Mouse (Mus musculus) MEL-GATA-1-ER (cell line): ENCODE results near the gene Spaca4.
A peak's percentile ranks its signal among the peaks of the same experiment; 100 is the strongest.

Experiments used
- DNase-seq: peaks from one replicate; pipeline ENCODE4 v3.0.0-alpha.2; 2012; ENCODE audit warnings: low read depth; ENCODE audit errors: extremely low read depth

Spaca4 gene

GRCm38 (mm10) chr7:45713396-45713795 is 12.2 kb downstream of the Spaca4 start:
- DNase-seq: no peak

- no peak for DNase-seq
These were observed 13.4 kb downstream of the Spaca4 start for GRCm38 (mm10) chr7:45712022-45712757.

- no peak for DNase-seq
These were observed 14.1 kb downstream of the Spaca4 start for GRCm38 (mm10) chr7:45711316-45712021.

GRCm38 (mm10) chr7:45710477-45711191 is 15.0 kb downstream of the Spaca4 start:
- DNase-seq: no peak

- DNase-seq: no peak
These were observed 15.8 kb downstream of the Spaca4 start for GRCm38 (mm10) chr7:45709677-45710355.

GRCm38 (mm10) chr7:45709036-45709435 is 16.6 kb downstream of the Spaca4 start:
- DNase-seq: no peak

GRCm38 (mm10) chr7:45708221-45708761 is 17.3 kb downstream of the Spaca4 start:
- peak; percentile 32 for DNase-seq

GRCm38 (mm10) chr7:45707375-45707967 is 18.1 kb downstream of the Spaca4 start:
- DNase-seq: peak; percentile 88

- DNase-seq: peak; percentile 61
These were observed 18.8 kb downstream of the Spaca4 start for GRCm38 (mm10) chr7:45706721-45707241.

- DNase-seq: peak; percentile 52
These were observed 19.7 kb downstream of the Spaca4 start for GRCm38 (mm10) chr7:45705873-45706281.

- no peak for DNase-seq
These were observed 20.2 kb downstream of the Spaca4 start for GRCm38 (mm10) chr7:45705443-45705864.

- peak; percentile 99 for DNase-seq
These were observed 20.7 kb downstream of the Spaca4 start, which contains the start of gene Dbp for GRCm38 (mm10) chr7:45704730-45705442. Gene Dbp (plus strand): TSS chr7:45705088.

- DNase-seq: peak; percentile 88
These were observed 21.5 kb downstream of the Spaca4 start for GRCm38 (mm10) chr7:45704046-45704559.

GRCm38 (mm10) chr7:45703521-45704033 is 22.0 kb downstream of the Spaca4 start:
- DNase-seq: no peak

- no peak for DNase-seq
These were observed 22.6 kb downstream of the Spaca4 start for GRCm38 (mm10) chr7:45702809-45703520.

- no peak for DNase-seq
These were observed 23.3 kb downstream of the Spaca4 start for GRCm38 (mm10) chr7:45702316-45702715.

- DNase-seq: no peak
These were observed 24.0 kb downstream of the Spaca4 start for GRCm38 (mm10) chr7:45701607-45702006.

- DNase-seq: no peak
These were observed 24.5 kb downstream of the Spaca4 start for GRCm38 (mm10) chr7:45701072-45701471.
